Mouse (Mus musculus) heart, embryonic 14.5 days (tissue): ENCODE data around the gene D16Ertd472e. TPM values are rescaled to one million over a fixed set of nuclear protein-coding genes. Genes with fewer than 3 reads are reported as not detected.

ENCODE experiments used
- ATAC-seq: fragments of 200-750 bp; cut with Nextera tagmentation; 2 replicates; pipeline ENCODE4 v1.8.0; 2017; ENCODE audit warnings: low read depth, moderate TSS enrichment; ENCODE audit not compliant: insufficient number of reproducible peaks, insufficient read depth, low FRiP score
- H3K27ac ChIP-seq, 2 experiments: fragments of 200-500 bp in 1 of 2; fragments of 300-500 bp in 1 of 2; sonication (generic) in 1 of 2; replicated peaks in 1 of 2; 2 replicates each; pipeline ENCODE4 v1.5.1; 2012 to 2014; ENCODE audit warnings: low read depth in 2 of 2, low read length in 2 of 2, control low read depth in 1 of 2, mild to moderate bottlenecking in 1 of 2, mixed read lengths in 1 of 2; ENCODE audit not compliant: control insufficient read depth in 1 of 2, insufficient read depth in 1 of 2
- H3K27me3 ChIP-seq: fragments of 300-500 bp; sonication (generic); 2 replicates; pipeline ENCODE4 v1.6.1; 2014; ENCODE audit warnings: mild to moderate bottlenecking, low read length, control low read depth; ENCODE audit not compliant: control insufficient read depth, insufficient read depth
- H3K36me3 ChIP-seq: fragments of 300-500 bp; sonication (generic); 2 replicates; pipeline ENCODE4 v1.6.1; 2014; ENCODE audit warnings: mild to moderate bottlenecking, control low read depth, low read length, mixed read lengths; ENCODE audit not compliant: control insufficient read depth, insufficient read depth
- H3K4me1 ChIP-seq, 2 experiments: fragments of 200-500 bp in 1 of 2; fragments of 300-500 bp in 1 of 2; sonication (generic) in 1 of 2; 2 replicates each; pipeline ENCODE4 v1.6.1; 2012 to 2014; ENCODE audit warnings: low read length in 2 of 2, control low read depth in 1 of 2, mixed read lengths in 1 of 2; ENCODE audit not compliant: control insufficient read depth in 2 of 2, insufficient read depth in 2 of 2
- H3K4me2 ChIP-seq: fragments of 300-500 bp; sonication (generic); 2 replicates; pipeline ENCODE4 v1.6.1; 2014; ENCODE audit warnings: mild to moderate bottlenecking, low read length
- H3K4me3 ChIP-seq, 2 experiments: fragments of 200-500 bp in 1 of 2; fragments of 300-500 bp in 1 of 2; sonication (generic) in 1 of 2; 2 replicates each; pipeline ENCODE4 v1.5.1; 2012 to 2014; ENCODE audit warnings: low read length in 2 of 2, mild to moderate bottlenecking in 2 of 2, control low read depth in 1 of 2, low read depth in 1 of 2, moderate library complexity in 1 of 2; ENCODE audit not compliant: control insufficient read depth in 1 of 2, insufficient read depth in 1 of 2
- H3K9ac ChIP-seq: fragments of 300-500 bp; sonication (generic); 2 replicates; pipeline ENCODE4 v1.6.1; 2014; ENCODE audit warnings: mild to moderate bottlenecking, low read length
- H3K9me3 ChIP-seq: fragments of 300-500 bp; sonication (generic); 2 replicates; pipeline ENCODE4 v1.6.1; 2016; ENCODE audit warnings: low read length, control low read depth; ENCODE audit not compliant: control insufficient read depth
- WGBS: fragments of 180-500 bp; shearing (Covaris S2); extraction: QIAGEN DNeasy Blood & Tissue Kit; methylation state at CpG from one replicate; pipeline ENCODE4 v1.1.7; 2014; 5-methylcytosine and 5-hydroxymethylcytosine counted together
- polyA plus RNA-seq: library from polyadenylated mRNA; unstranded; fragments of >200 nt; fragmentation: Nextera tagmentation; extraction: Ambion mirVana; gene quantifications from 2 replicates; pipeline ENCODE4 v1.2.1, GENCODE M21; 2014

Gene D16Ertd472e
- polyA plus RNA-seq, 1 experiment from 2014 or later, result 7.2 TPM

DNA sequence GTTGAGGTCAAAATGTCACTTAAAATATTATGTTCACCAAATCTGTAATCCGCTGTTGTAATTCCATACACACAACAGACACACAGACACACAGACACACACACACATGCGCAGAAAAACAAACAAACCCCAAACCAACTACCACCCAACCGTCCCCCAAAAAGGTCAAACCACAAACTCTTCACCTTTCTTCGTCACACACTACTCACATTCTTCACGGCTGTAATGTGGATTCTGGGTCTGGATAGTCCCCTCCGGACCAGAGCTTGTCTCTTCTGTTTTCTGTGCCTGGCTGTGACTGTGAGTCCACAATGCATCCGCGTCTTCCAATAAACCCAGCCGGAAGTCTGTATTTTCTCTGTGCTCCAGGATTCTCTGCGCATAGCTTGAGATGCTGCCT is 29.1 kb downstream of the D16Ertd472e start:
- H3K4me2 ChIP-seq, result no peak overlapping the region
- H3K36me3 ChIP-seq, result peaks cover 21% of the 10 kb centered on the region
- no peaks in the 10 kb centered on the region for H3K9me3 ChIP-seq
- H3K4me3 ChIP-seq, result no peak overlapping the region
- ATAC-seq, result no peak
- WGBS, result 94% methylated on average over 10 of the region's 10 CpGs
- no peaks in the 10 kb centered on the region for H3K4me1 ChIP-seq
- no peak overlapping the region for H3K27ac ChIP-seq
- no peaks in the 10 kb centered on the region for H3K27me3 ChIP-seq
- no peak overlapping the region for H3K9ac ChIP-seq

DNA sequence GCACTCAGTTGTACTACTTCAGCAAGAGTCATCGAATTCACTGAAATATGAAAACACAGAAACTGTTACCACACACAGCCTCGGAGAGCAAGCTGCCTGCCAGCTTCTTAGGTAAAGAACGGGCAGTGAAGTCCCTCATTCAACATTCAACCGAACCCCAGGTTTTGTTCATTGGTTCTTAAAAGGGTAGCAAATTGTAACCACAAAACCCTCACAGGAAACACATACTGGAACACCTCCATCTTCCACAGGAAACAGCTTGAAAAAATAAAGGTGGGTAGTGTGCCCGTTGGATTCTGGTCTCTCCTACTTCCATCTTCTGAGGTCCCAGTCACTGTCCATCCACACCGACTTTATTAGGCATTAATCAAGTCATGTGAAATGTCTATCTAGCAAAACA is 30.0 kb downstream of the D16Ertd472e start:
- Histone ChIP-seq H3K9me3 (no peaks in the 10 kb centered on the region), H3K36me3 (peaks cover 21% of the 10 kb centered on the region), H3K9ac (no peak overlapping the region), H3K4me1 (no peaks in the 10 kb centered on the region), H3K27me3 (no peaks in the 10 kb centered on the region), H3K4me3 (no peak overlapping the region), H3K4me2 (no peak overlapping the region), H3K27ac (no peak overlapping the region)
- no peak for ATAC-seq
- 89% methylated on average over 6 of the region's 6 CpGs for WGBS

DNA sequence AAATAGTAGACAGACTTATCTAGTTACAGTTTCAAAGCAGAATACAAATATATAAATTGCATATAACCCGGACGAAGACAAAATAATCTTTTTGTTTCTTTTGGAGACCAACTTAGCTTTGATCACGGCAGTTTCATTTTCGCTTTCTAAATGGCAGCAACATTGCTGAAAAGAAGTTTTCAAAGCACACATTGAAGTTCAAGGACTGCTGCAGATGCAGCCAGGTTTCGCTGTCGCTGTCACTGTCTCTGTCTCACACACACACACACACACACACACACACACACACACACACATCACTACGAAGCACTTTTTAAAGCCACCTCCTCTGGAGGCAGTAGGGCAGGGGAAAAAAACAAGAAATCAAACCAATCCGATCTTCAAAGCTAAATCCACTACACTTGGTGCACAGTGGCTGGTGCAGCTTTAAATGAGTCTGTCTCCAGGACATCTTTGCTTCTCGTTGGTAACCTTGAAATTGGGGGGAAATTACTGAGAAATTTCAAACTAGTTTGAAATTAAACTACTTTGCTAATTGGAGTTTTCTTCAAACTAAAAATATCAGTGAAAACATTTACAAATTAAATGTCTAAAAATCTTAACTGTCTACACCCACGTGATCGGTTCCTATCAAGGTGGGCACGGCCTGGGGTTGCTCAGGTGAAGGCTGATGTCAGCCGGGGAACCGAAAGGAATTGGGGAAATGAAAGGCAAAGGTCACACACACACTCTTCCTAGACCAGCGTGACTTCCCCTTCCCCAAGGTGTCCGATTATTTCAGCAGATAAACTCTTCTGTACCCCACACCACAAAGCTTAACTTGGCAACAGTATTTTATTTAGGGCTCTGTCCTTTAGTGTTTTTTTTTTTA is 35.9 kb downstream of the D16Ertd472e start:
- no peak for ATAC-seq
- no peak overlapping the region for H3K9ac ChIP-seq
- no peak overlapping the region for H3K27ac ChIP-seq
- no peak overlapping the region; the same call in 1 of the 2 replicates for H3K4me2 ChIP-seq
- peaks cover 12% of the 10 kb centered on the region; the same call in 1 of the 2 replicates for H3K36me3 ChIP-seq
- H3K9me3 ChIP-seq, result no peaks in the 10 kb centered on the region
- H3K4me3 ChIP-seq, result no peak overlapping the region
- no peaks in the 10 kb centered on the region for H3K27me3 ChIP-seq
- WGBS, result 84% methylated on average over 16 of the region's 16 CpGs
- no peaks in the 10 kb centered on the region for H3K4me1 ChIP-seq

DNA sequence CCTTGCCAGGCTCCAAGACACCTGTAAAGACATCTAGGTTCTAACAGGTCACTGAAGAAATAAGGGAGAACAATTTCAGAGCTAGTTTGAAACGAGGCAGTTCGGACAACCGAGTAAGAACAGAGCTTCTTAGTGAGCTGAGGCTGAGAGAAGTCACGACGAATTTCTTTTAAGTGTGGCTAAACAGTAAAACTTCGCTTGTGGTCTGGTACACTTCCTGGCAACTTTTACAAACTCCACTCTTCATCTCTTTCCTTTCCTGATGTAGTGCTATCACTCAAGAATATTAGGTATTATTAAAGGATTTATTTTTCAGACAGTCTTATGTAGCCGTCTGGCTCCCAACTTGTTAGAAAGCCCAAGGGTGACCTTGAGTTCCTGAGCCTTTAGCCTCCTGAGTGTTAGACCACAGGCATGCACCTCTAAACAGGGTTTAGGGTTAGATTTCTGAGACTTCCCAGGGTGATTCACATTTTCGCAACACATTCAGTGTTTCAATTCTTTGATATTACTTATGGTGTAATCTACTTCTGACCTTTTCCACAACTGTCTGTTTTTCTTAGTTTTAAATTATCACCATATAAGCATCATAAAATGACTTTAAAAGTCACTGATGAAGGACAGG is 38.6 kb downstream of the D16Ertd472e start:
- Histone ChIP-seq H3K4me1 (no peaks in the 10 kb centered on the region), H3K4me2 (no peak overlapping the region), H3K27me3 (no peaks in the 10 kb centered on the region), H3K9me3 (no peaks in the 10 kb centered on the region), H3K27ac (no peak overlapping the region), H3K36me3 (no peaks in the 10 kb centered on the region), H3K9ac (no peak overlapping the region), H3K4me3 (no peak overlapping the region)
- ATAC-seq, result no peak
- 81% methylated on average over 8 of the region's 8 CpGs for WGBS

DNA sequence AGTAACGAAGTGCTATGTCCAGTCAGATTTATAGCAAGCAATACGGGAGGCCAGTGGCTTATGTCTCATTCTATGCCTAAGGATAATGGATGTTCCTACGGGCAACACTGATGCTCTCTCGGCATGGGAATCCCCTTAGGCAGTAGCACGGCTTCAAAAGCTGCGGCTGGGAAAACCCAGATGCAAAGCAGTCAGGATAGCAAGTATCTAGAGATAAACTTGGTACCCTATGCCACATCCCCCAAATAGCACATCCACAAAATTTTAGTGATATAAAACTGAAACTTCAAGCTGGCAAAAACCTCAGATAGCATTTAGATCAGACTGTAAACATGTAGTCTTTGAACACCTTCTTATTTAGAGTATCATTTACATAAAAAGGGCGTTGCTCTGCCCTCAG is 39.2 kb downstream of the D16Ertd472e start:
- 73% methylated on average over 7 of the region's 7 CpGs for WGBS
- no peak overlapping the region for H3K4me3 ChIP-seq
- H3K9me3 ChIP-seq, result no peaks in the 10 kb centered on the region
- no peak for ATAC-seq
- H3K4me1 ChIP-seq, result no peaks in the 10 kb centered on the region
- no peaks in the 10 kb centered on the region for H3K27me3 ChIP-seq
- H3K4me2 ChIP-seq, result no peak overlapping the region
- H3K36me3 ChIP-seq, result no peaks in the 10 kb centered on the region
- H3K27ac ChIP-seq, result no peak overlapping the region
- H3K9ac ChIP-seq, result no peak overlapping the region

DNA sequence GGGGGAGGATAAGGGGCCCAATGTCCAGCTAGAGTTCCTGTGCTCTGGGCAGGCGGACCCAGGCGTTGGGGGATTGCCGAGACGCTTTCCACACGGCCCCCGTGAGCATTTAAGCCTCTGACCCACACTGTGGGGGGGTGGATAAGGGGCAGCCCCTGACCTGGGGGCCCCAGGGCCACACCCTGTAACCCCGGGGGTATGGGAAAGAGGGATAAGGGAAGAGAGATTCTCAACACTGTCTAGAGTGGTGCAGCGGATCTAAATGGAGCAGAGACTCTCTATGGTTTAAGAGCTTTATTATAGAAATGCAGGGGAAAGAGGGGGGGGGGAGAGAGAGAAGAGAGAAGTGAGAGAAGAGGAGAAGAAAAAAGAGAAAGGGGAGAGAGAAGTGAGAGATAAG is 42.0 kb downstream of the D16Ertd472e start:
- no peak overlapping the region for H3K4me3 ChIP-seq
- H3K4me1 ChIP-seq, result no peaks in the 10 kb centered on the region
- no peak overlapping the region for H3K4me2 ChIP-seq
- no peak for ATAC-seq
- H3K27ac ChIP-seq, result no peak overlapping the region
- no peaks in the 10 kb centered on the region for H3K9me3 ChIP-seq
- 77% methylated on average over 8 of the region's 8 CpGs for WGBS
- no peak overlapping the region for H3K9ac ChIP-seq
- H3K36me3 ChIP-seq, result no peaks in the 10 kb centered on the region
- no peaks in the 10 kb centered on the region for H3K27me3 ChIP-seq

DNA sequence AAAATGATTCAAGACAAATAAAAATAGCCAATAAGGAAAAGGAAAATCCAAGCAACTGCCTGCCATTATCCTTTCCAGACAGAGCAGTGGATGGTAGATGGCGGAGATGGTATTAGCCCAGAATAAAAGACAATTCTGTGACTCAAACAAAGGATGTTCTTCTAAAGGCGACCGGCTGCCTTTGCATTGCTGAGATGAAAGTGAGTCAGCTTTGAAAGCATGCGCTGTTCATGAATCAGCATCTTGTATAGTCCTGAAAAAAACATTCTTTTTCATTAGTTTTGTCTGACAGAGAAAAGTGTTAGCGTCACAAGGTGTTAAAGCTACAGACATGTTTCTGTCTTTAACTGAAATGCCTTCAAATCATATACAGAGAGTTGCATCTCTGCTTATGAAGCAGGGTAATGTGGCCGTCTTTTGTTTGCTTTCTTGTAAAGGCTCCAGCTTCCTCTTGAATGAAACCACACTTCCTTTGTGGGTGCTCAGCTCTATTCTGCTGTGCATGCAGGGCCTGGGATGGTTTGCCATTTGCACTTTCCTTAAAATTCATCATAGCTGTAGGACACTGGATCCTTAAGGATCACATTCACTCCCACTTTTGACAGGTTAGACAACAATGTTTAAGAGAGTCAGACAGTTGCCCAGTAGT is 44.4 kb downstream of the D16Ertd472e start:
- no peak overlapping the region for H3K4me3 ChIP-seq
- no peaks in the 10 kb centered on the region for H3K4me1 ChIP-seq
- WGBS, result 79% methylated on average over 6 of the region's 6 CpGs
- no peaks in the 10 kb centered on the region for H3K27me3 ChIP-seq
- no peak for ATAC-seq
- no peak overlapping the region for H3K4me2 ChIP-seq
- no peak overlapping the region for H3K9ac ChIP-seq
- H3K9me3 ChIP-seq, result no peaks in the 10 kb centered on the region
- H3K36me3 ChIP-seq, result no peaks in the 10 kb centered on the region
- H3K27ac ChIP-seq, result no peak overlapping the region
